Mouse (Mus musculus) midbrain, embryonic 11.5 days (tissue): ENCODE measurements around the gene Polr1d. TPM values are rescaled to one million over a fixed set of nuclear protein-coding genes. Genes with fewer than 3 reads are reported as not detected.

Experiments used
- ATAC-seq: fragments of 200-750 bp; cut with Nextera tagmentation; 2 replicates; pipeline ENCODE4 v1.8.0; 2017; ENCODE audit warnings: moderate TSS enrichment, moderate library complexity; ENCODE audit not compliant: low FRiP score
- DNase-seq: peaks from one replicate; pipeline ENCODE4 v3.0.0; 2015; ENCODE audit warnings: low spot score; ENCODE audit errors: missing footprints
- H3K27ac ChIP-seq: fragments of 300-500 bp; sonication (generic); 2 replicates; pipeline ENCODE4 v1.5.1; 2014; ENCODE audit warnings: low read depth, low read length
- H3K27me3 ChIP-seq: fragments of 300-500 bp; sonication (generic); 2 replicates; pipeline ENCODE4 v1.6.1; 2014; ENCODE audit warnings: mild to moderate bottlenecking, low read length, moderate library complexity, mixed read lengths; ENCODE audit not compliant: control insufficient read depth, insufficient read depth
- H3K36me3 ChIP-seq: fragments of 300-500 bp; sonication (generic); 2 replicates; pipeline ENCODE4 v1.6.1; 2014; ENCODE audit warnings: mild to moderate bottlenecking, low read length, moderate library complexity, mixed read lengths; ENCODE audit not compliant: control insufficient read depth, insufficient read depth
- H3K4me1 ChIP-seq: fragments of 300-500 bp; sonication (generic); 2 replicates; pipeline ENCODE4 v1.6.1; 2014; ENCODE audit warnings: low read length; ENCODE audit not compliant: control insufficient read depth, insufficient read depth
- H3K4me2 ChIP-seq: fragments of 300-500 bp; sonication (generic); 2 replicates; pipeline ENCODE4 v1.6.1; 2014; ENCODE audit warnings: mild to moderate bottlenecking, moderate library complexity
- H3K4me3 ChIP-seq: fragments of 300-500 bp; sonication (generic); 2 replicates; pipeline ENCODE4 v1.5.1; 2014; ENCODE audit warnings: low read depth, low read length
- H3K9ac ChIP-seq: fragments of 300-500 bp; sonication (generic); 2 replicates; pipeline ENCODE4 v1.6.1; 2014; ENCODE audit warnings: low read length
- H3K9me3 ChIP-seq: fragments of 300-500 bp; sonication (generic); 2 replicates; pipeline ENCODE4 v1.6.1; 2016; ENCODE audit warnings: low read length; ENCODE audit not compliant: control insufficient read depth
- WGBS: fragments of 180-500 bp; shearing (Covaris S2); extraction: QIAGEN DNeasy Blood & Tissue Kit; methylation state at CpG from one replicate; pipeline ENCODE4 v1.1.7; 2014; 5-methylcytosine and 5-hydroxymethylcytosine counted together
- polyA plus RNA-seq: library from polyadenylated mRNA; unstranded; fragments of >200 nt; fragmentation: Nextera tagmentation; extraction: Ambion mirVana; gene quantifications from 2 replicates; pipeline ENCODE4 v1.2.1, GENCODE M21; 2014

Polr1d gene
- polyA plus RNA-seq, 1 experiment from 2014 or later: 120 TPM

GRCm38 (mm10) chr5:147053071-147053470, 23.8 kb upstream of the Polr1d start:
- ATAC-seq (no peak), DNase-seq (peak; percentile 66)
- H3K27ac ChIP-seq: no peak overlapping the region
- H3K9ac ChIP-seq: no peak overlapping the region
- 85% methylated on average over 6 of the region's 6 CpGs for WGBS
- no peaks in the 10 kb centered on the region for H3K36me3 ChIP-seq
- H3K4me2 ChIP-seq: no peak overlapping the region
- H3K4me3 ChIP-seq: no peak overlapping the region
- no peaks in the 10 kb centered on the region for H3K27me3 ChIP-seq
- H3K4me1 ChIP-seq: peaks cover 2% of the 10 kb centered on the region; the same call in 1 of the 2 replicates
- no peaks in the 10 kb centered on the region for H3K9me3 ChIP-seq

GRCm38 (mm10) chr5:147053481-147053880, 23.4 kb upstream of the Polr1d start:
- ATAC-seq (no peak), DNase-seq (peak; percentile 60)
- 85% methylated on average over 3 of the region's 3 CpGs for WGBS
- Histone ChIP-seq H3K4me2 (no peak overlapping the region), H3K4me3 (no peak overlapping the region), H3K9me3 (no peaks in the 10 kb centered on the region), H3K27me3 (no peaks in the 10 kb centered on the region), H3K9ac (no peak overlapping the region), H3K27ac (no peak overlapping the region), H3K4me1 (peaks cover 2% of the 10 kb centered on the region; the same call in 1 of the 2 replicates), H3K36me3 (no peaks in the 10 kb centered on the region)

GRCm38 (mm10) chr5:147054328-147054727, 22.5 kb upstream of the Polr1d start:
- peak; percentile 37 for DNase-seq
- Histone ChIP-seq H3K27me3 (no peaks in the 10 kb centered on the region), H3K9ac (no peak overlapping the region), H3K4me1 (peaks cover 2% of the 10 kb centered on the region; the same call in 1 of the 2 replicates), H3K4me3 (no peak overlapping the region), H3K36me3 (no peaks in the 10 kb centered on the region), H3K4me2 (no peak overlapping the region), H3K9me3 (no peaks in the 10 kb centered on the region), H3K27ac (no peak overlapping the region)
- ATAC-seq: no peak
- WGBS: 77% methylated on average over 6 of the region's 6 CpGs

- 85% methylated on average over 2 of the region's 2 CpGs for WGBS
- Histone ChIP-seq H3K36me3 (no peaks in the 10 kb centered on the region), H3K9me3 (no peaks in the 10 kb centered on the region), H3K9ac (no peak overlapping the region), H3K4me2 (no peak overlapping the region), H3K4me1 (peaks cover 2% of the 10 kb centered on the region; the same call in 1 of the 2 replicates), H3K27ac (no peak overlapping the region), H3K27me3 (no peaks in the 10 kb centered on the region), H3K4me3 (no peak overlapping the region)
- DNase-seq (no peak), ATAC-seq (no peak)
Measured at GRCm38 (mm10) chr5:147054747-147055270, 22.0 kb upstream of the Polr1d start.

GRCm38 (mm10) chr5:147055572-147056245, 21.1 kb upstream of the Polr1d start:
- no peak for ATAC-seq
- Histone ChIP-seq H3K4me2 (no peak overlapping the region), H3K4me1 (peaks cover 2% of the 10 kb centered on the region; the same call in 1 of the 2 replicates), H3K9ac (no peak overlapping the region), H3K36me3 (no peaks in the 10 kb centered on the region), H3K9me3 (no peaks in the 10 kb centered on the region), H3K4me3 (no peak overlapping the region), H3K27me3 (no peaks in the 10 kb centered on the region), H3K27ac (no peak overlapping the region)
- no peak for DNase-seq
- WGBS: 89% methylated on average over 6 of the region's 6 CpGs

GRCm38 (mm10) chr5:147056712-147057290, 20.0 kb upstream of the Polr1d start:
- Histone ChIP-seq H3K4me2 (no peak overlapping the region), H3K27ac (no peak overlapping the region), H3K36me3 (no peaks in the 10 kb centered on the region), H3K27me3 (no peaks in the 10 kb centered on the region), H3K4me3 (no peak overlapping the region), H3K4me1 (no peaks in the 10 kb centered on the region), H3K9me3 (no peaks in the 10 kb centered on the region), H3K9ac (no peak overlapping the region)
- no peak for DNase-seq
- no peak for ATAC-seq
- 90% methylated on average over 10 of the region's 10 CpGs for WGBS

GRCm38 (mm10) chr5:147057626-147058414, 19.0 kb upstream of the Polr1d start:
- H3K9ac ChIP-seq: no peak overlapping the region
- no peaks in the 10 kb centered on the region for H3K27me3 ChIP-seq
- no peak overlapping the region for H3K4me2 ChIP-seq
- DNase-seq: peak; percentile 23
- H3K4me1 ChIP-seq: no peaks in the 10 kb centered on the region
- ATAC-seq: no peak
- no peaks in the 10 kb centered on the region for H3K9me3 ChIP-seq
- 89% methylated on average over 9 of the region's 9 CpGs for WGBS
- H3K4me3 ChIP-seq: no peak overlapping the region
- no peak overlapping the region for H3K27ac ChIP-seq
- H3K36me3 ChIP-seq: no peaks in the 10 kb centered on the region

- Histone ChIP-seq H3K9ac (no peak overlapping the region), H3K27me3 (no peaks in the 10 kb centered on the region), H3K4me1 (no peaks in the 10 kb centered on the region), H3K36me3 (no peaks in the 10 kb centered on the region), H3K4me3 (no peak overlapping the region), H3K4me2 (no peak overlapping the region), H3K9me3 (no peaks in the 10 kb centered on the region), H3K27ac (no peak overlapping the region)
- ATAC-seq (no peak), DNase-seq (peak; percentile 33)
- 86% methylated on average over 5 of the region's 5 CpGs for WGBS
Measured at GRCm38 (mm10) chr5:147058661-147059060, 18.2 kb upstream of the Polr1d start.

GRCm38 (mm10) chr5:147059319-147059718, 17.5 kb upstream of the Polr1d start:
- H3K4me3 ChIP-seq: no peak overlapping the region
- no peak for DNase-seq
- no peaks in the 10 kb centered on the region for H3K27me3 ChIP-seq
- no peaks in the 10 kb centered on the region for H3K4me1 ChIP-seq
- no peak for ATAC-seq
- 90% methylated on average over 9 of the region's 9 CpGs for WGBS
- H3K36me3 ChIP-seq: no peaks in the 10 kb centered on the region
- no peak overlapping the region for H3K4me2 ChIP-seq
- no peaks in the 10 kb centered on the region for H3K9me3 ChIP-seq
- H3K9ac ChIP-seq: no peak overlapping the region
- no peak overlapping the region for H3K27ac ChIP-seq
